10 mouse cellular contexts compared by ENCODE assay signal in genomic region chr9:96241134-96242097, GRCm38 (mm10). TPM values are rescaled to one million over a fixed set of nuclear protein-coding genes. Genes with fewer than 3 reads are reported as not detected.
DNase-seq lines count a peak whose midpoint lies in the region; ATAC-seq lines count a peak whose summit lies in the region.
"Had no signal": no experiment of that assay in that cellular context is flagged by ENCODE, and none has a peak within 500 bp of the region (broad histone marks: within the 10 kb centered on the region; RNA-seq: fewer than 3 reads in every experiment).

No protein-coding gene starts in this region.

- ATAC-seq in midbrain, embryonic 11.5 days (ENCODE audit: low FRiP score): peak; percentile 30; the same call in 1 of the 2 replicates
- no peak for ATAC-seq in midbrain, embryonic 14.5 days (ENCODE audit: low FRiP score, low TSS enrichment)
- ATAC-seq in heart, embryonic 13.5 days (ENCODE audit: extremely low read depth, insufficient number of reproducible peaks, low FRiP score, low TSS enrichment): peak; percentile 66; the same call in 1 of the 2 replicates
- ATAC-seq in liver, embryonic 11.5 days (replicated peaks; ENCODE audit: low FRiP score): peak; percentile 97
- peak; percentile 89 for ATAC-seq in stomach, embryonic 14.5 days (ENCODE audit: insufficient number of reproducible peaks, insufficient read depth, low FRiP score, low read depth)

- H3K4me3 ChIP-seq in midbrain, embryonic 11.5 days (ENCODE audit: low read depth, low read length): no peak overlapping the region
- H3K4me3 ChIP-seq in midbrain, embryonic 14.5 days (replicated peaks; ENCODE audit: low read depth, low read length): no peak overlapping the region
- no peak overlapping the region for H3K4me3 ChIP-seq in heart, embryonic 13.5 days
- H3K4me3 ChIP-seq in liver, embryonic 11.5 days (ENCODE audit: low read depth, low read length): no peak overlapping the region
- no peak overlapping the region for H3K4me3 ChIP-seq in stomach, embryonic 14.5 days (ENCODE audit: low read depth, low read length)

- no peak overlapping the region for H3K27ac ChIP-seq in midbrain, embryonic 11.5 days (ENCODE audit: low read depth, low read length)
- H3K27ac ChIP-seq in midbrain, embryonic 14.5 days (replicated peaks; ENCODE audit: low read depth, low read length): no peak overlapping the region
- no peak overlapping the region; the same call in 1 of the 2 replicates for H3K27ac ChIP-seq in heart, embryonic 13.5 days (replicated peaks)
- peak overlapping the region; percentile 80 for H3K27ac ChIP-seq in liver, embryonic 11.5 days (ENCODE audit: low read depth, low read length)
- H3K27ac ChIP-seq in stomach, embryonic 14.5 days (ENCODE audit: low read length): no peak overlapping the region

- DNase-seq in midbrain, embryonic 11.5 days (ENCODE audit: low spot score, missing footprints): no peak
- no peak for DNase-seq in midbrain, embryonic 14.5 days
- DNase-seq in liver, embryonic 11.5 days (ENCODE audit: low spot score): peak; percentile 53
- no peak for DNase-seq in thymus, postnatal 4 days
- no peak for DNase-seq in cerebellum, adult 9-11 months
- DNase-seq: adrenal gland, postnatal 14 days; left cerebral cortex, postnatal 4 days; right cerebral cortex, postnatal 25 days had no signal

- no peak overlapping the region for H3K9ac ChIP-seq in midbrain, embryonic 11.5 days (ENCODE audit: low read length)
- no peak overlapping the region for H3K9ac ChIP-seq in midbrain, embryonic 14.5 days (replicated peaks; ENCODE audit: low read length)
- no peak overlapping the region for H3K9ac ChIP-seq in heart, embryonic 13.5 days
- 0 out of 2 replicates have a peak overlapping the region, but pooled peaks have one; percentile 20 for H3K9ac ChIP-seq in liver, embryonic 11.5 days (ENCODE audit: low read depth, low read length)
- no peak overlapping the region for H3K9ac ChIP-seq in stomach, embryonic 14.5 days (replicated peaks; ENCODE audit: low read depth, low read length)

- H3K27me3 ChIP-seq in midbrain, embryonic 11.5 days (ENCODE audit: control insufficient read depth, insufficient read depth, low read length): no peaks in the 10 kb centered on the region
- no peaks in the 10 kb centered on the region for H3K27me3 ChIP-seq in midbrain, embryonic 14.5 days (ENCODE audit: control insufficient read depth, insufficient read depth, low read length)
- H3K27me3 ChIP-seq in heart, embryonic 13.5 days (replicated peaks): no peaks in the 10 kb centered on the region
- H3K27me3 ChIP-seq in liver, embryonic 11.5 days (replicated peaks; ENCODE audit: control insufficient read depth, insufficient read depth, low read length): no peaks in the 10 kb centered on the region
- H3K27me3 ChIP-seq in stomach, embryonic 14.5 days (ENCODE audit: control insufficient read depth, insufficient read depth, low read length): no peaks in the 10 kb centered on the region

- no peak overlapping the region for H3K4me2 ChIP-seq in midbrain, embryonic 11.5 days
- H3K4me2 ChIP-seq in midbrain, embryonic 14.5 days (ENCODE audit: low read length): no peak overlapping the region
- H3K4me2 ChIP-seq in heart, embryonic 13.5 days: no peak overlapping the region
- peak overlapping the region; percentile 48 for H3K4me2 ChIP-seq in liver, embryonic 11.5 days
- no peak overlapping the region for H3K4me2 ChIP-seq in stomach, embryonic 14.5 days (replicated peaks; ENCODE audit: low read depth, low read length)

- WGBS in midbrain, embryonic 11.5 days: 90% methylated on average over 10 of the region's 10 CpGs
- WGBS in midbrain, embryonic 14.5 days: 94% methylated on average over 10 of the region's 10 CpGs
- WGBS in heart, embryonic 13.5 days: 73% methylated on average over 10 of the region's 10 CpGs
- WGBS in liver, embryonic 11.5 days: 64% methylated on average over 10 of the region's 10 CpGs
- WGBS in stomach, embryonic 14.5 days: 87% methylated on average over 10 of the region's 10 CpGs

- H3K9me3 ChIP-seq in midbrain, embryonic 11.5 days (ENCODE audit: control insufficient read depth, low read length): no peaks in the 10 kb centered on the region
- no peaks in the 10 kb centered on the region for H3K9me3 ChIP-seq in midbrain, embryonic 14.5 days (ENCODE audit: control insufficient read depth, low read length)
- H3K9me3 ChIP-seq in heart, embryonic 13.5 days: no peaks in the 10 kb centered on the region
- no peaks in the 10 kb centered on the region for H3K9me3 ChIP-seq in liver, embryonic 11.5 days (ENCODE audit: control insufficient read depth, low read length)
- H3K9me3 ChIP-seq in stomach, embryonic 14.5 days (ENCODE audit: control insufficient read depth, low read depth, low read length): no peaks in the 10 kb centered on the region

- H3K36me3 ChIP-seq in midbrain, embryonic 11.5 days (ENCODE audit: control insufficient read depth, insufficient read depth, low read length): no peaks in the 10 kb centered on the region
- no peaks in the 10 kb centered on the region for H3K36me3 ChIP-seq in midbrain, embryonic 14.5 days (ENCODE audit: control insufficient read depth, insufficient read depth, low read length)
- peaks cover 9% of the 10 kb centered on the region; the same call in 1 of the 2 replicates for H3K36me3 ChIP-seq in heart, embryonic 13.5 days
- no peaks in the 10 kb centered on the region for H3K36me3 ChIP-seq in liver, embryonic 11.5 days (ENCODE audit: control insufficient read depth, insufficient read depth, low read length)
- H3K36me3 ChIP-seq in stomach, embryonic 14.5 days (ENCODE audit: control insufficient read depth, insufficient read depth, low read length): no peaks in the 10 kb centered on the region

- no peaks in the 10 kb centered on the region for H3K4me1 ChIP-seq in midbrain, embryonic 11.5 days (ENCODE audit: control insufficient read depth, insufficient read depth, low read length)
- no peaks in the 10 kb centered on the region for H3K4me1 ChIP-seq in midbrain, embryonic 14.5 days (ENCODE audit: control insufficient read depth, insufficient read depth, low read length)
- peaks cover 10% of the 10 kb centered on the region for H3K4me1 ChIP-seq in heart, embryonic 13.5 days
- H3K4me1 ChIP-seq in liver, embryonic 11.5 days (replicated peaks; ENCODE audit: control insufficient read depth, insufficient read depth, low read length): peaks cover 18% of the 10 kb centered on the region
- no peaks in the 10 kb centered on the region for H3K4me1 ChIP-seq in stomach, embryonic 14.5 days (ENCODE audit: control insufficient read depth, insufficient read depth, low read length)

RNA-seq across cellular contexts. Expression of gene Tfdp2, which starts 45.3 kb away (rescaled TPM):
- polyA plus RNA-seq in midbrain, embryonic 11.5 days (2014; fragmentation: Nextera tagmentation; extraction: Ambion mirVana): 128 and 140 TPM in 2 replicates
- 32.5 and 36.8 TPM in 2 replicates for polyA plus RNA-seq in midbrain, embryonic 14.5 days (2014; fragmentation: Nextera tagmentation; extraction: Ambion mirVana)
- polyA plus RNA-seq in heart, embryonic 13.5 days (2015; fragmentation: Nextera tagmentation; extraction: Ambion mirVana): 25.2 and 26.5 TPM in 2 replicates
- 54.3 and 62.8 TPM in 2 replicates for polyA plus RNA-seq in liver, embryonic 11.5 days (2014; fragmentation: Nextera tagmentation; extraction: Ambion mirVana)
- polyA plus RNA-seq in stomach, embryonic 14.5 days (2014; fragmentation: Nextera tagmentation; extraction: Ambion mirVana): 60.4 and 61.9 TPM in 2 replicates
